Mouse (Mus musculus) 416B (cell line): ENCODE data around the gene Pced1b.
A peak's percentile ranks its signal among the peaks of the same experiment; 100 is the strongest.

ENCODE experiments used
- DNase-seq: peaks from one replicate; pipeline ENCODE4 v3.0.0; 2011; ENCODE audit warnings: low read depth

Gene Pced1b

DNA sequence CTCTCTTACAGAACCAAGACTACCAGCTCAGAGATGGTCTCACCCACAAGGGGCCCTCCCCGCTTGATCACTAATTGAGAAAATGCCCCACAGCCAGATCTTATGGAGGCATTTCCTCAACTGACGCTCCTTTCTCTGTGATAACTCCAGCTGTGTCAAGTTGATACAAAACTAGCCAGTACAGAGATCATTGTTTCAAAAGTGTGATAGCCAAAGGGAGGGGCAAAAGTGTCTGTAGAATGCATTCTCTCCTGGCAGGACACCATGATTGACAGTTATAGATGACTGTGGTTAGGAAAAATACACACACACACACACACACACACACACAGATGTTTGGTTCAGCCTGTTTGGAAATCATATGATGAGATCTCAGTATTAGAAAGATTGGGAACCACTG is 150.9 kb downstream of the Pced1b start:
- DNase-seq: no peak

GRCm38 (mm10) chr15:97400866-97401265 is 154.0 kb downstream of the Pced1b start:
- no peak for DNase-seq

DNA sequence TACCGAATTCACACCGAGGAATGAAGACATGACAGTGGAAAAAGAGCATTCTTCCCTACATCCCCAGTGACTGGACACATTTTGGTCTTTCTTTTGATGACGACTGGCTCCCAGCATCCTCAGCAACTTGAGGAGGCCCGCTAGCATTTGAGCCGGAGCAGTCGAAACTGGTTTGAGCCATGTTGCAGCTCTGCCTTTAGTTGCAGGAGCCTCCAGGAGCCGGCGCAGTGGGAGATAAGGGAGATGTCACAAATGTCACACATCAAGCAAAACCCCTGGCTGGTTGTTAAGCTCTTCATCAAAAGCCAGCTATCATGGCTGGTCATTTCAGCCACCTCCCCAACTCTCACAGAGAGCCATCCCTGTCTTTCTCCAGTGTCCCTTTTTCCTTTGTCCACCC is 157.6 kb downstream of the Pced1b start:
- no peak for DNase-seq

DNA sequence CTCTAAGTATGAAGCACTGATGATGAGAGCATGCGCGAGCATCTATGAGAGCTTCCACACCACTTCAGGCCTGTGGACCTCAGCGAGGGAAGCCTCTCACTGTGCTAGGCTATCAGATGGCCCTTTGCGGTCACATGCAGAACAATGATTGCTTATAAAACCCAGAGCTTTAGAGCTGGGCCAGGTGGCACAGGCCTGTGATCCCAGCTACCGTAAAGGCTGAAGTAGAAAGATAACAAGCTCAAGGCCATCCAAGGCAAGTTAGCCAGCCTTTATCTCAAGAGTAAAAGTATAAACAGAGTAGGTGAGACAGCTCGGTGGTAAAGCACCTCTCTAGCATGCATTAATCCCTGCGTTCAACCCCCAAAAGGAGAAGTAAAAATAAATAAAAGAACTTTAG is 158.1 kb downstream of the Pced1b start:
- DNase-seq: no peak

DNA sequence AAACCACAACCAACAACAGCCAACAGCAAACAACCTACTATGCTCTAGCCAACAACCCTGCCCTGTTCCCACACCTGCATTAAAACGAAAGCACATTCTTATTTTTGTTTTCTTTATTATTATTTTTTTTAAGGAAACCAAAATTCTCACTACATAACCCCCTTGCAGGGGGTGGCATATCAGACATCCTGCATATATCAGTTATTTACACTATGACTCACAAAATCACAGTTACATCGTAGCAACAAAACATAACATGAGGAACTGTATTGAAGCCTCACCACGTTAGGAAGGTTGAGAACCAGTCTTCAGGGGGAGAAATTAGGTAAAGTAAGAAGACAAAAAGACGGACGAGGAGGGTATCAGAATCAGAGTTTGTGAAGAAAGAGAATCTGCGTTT is 159.2 kb downstream of the Pced1b start:
- no peak for DNase-seq

DNA sequence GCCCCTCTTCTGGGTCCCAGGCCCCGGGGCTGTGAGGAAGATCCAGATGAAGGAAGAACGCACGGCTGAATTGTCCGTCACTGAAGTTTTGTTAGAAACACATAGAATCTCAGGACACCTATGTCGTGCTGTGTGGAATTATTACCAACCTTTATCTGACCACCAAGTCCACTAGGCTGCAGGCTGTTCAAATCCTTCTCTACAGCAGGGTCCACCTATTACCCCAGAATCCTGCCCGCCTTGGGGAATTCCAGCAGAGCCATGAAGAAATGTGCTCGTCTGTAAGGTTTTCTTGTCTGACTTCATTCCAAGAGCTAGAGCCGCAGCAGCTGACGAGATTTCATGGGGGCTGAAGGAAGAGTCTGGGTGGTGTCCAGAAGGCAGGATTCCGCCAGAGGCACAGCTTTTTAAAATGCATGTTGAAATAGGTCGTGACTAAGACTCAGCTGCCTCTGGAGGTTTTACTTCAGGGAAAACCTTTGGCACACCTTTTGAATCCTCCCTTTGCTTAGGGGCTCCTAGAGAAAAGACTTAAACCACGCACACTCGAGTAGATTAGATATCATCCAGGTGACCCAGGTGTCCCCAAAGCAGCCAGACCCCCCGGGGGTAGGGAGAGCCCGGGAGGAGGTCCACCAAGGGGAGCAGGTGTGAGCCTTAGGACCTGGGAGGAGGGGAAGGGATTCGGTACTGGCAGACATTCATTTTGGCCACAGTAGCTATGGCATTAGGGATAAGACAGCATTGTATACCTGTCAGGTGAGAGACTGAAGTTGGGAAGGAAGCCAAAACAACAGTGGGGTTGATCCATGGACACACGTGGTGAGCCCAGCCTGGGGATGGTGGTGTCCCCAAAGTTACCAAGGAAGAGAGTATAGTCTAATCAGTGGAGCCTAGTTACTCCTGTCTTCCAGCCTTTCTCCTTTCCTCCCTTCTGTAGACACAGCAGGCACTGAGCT is 160.9 kb downstream of the Pced1b start:
- no peak for DNase-seq

- peak; percentile 28 for DNase-seq
Observed at GRCm38 (mm10) chr15:97411136-97411535, 164.2 kb downstream of the Pced1b start.

GRCm38 (mm10) chr15:97411671-97412070 is 164.8 kb downstream of the Pced1b start:
- DNase-seq: no peak

GRCm38 (mm10) chr15:97412308-97412707 is 165.4 kb downstream of the Pced1b start:
- DNase-seq: no peak

DNA sequence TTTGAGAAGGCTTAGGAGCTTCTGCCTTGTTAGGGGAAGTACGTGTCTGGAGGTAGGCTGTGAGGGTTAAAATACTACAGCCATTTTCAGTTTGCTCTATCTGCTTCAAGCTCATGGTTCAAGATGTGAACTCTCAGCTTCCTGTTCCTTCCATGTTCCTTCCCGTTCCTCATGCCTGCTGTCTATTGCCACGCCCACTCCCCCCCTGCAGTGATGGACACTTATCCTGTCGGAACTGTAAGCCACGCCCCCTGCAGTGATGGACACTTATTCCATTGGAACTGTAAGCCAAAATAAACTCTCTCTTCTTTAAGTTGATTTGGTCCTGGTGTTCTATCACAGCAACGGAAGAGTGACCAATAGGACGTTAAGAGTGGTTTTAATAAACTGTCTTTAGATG is 166.0 kb downstream of the Pced1b start:
- no peak for DNase-seq

- peak; percentile 21 for DNase-seq
Observed at GRCm38 (mm10) chr15:97414718-97415413, 168.0 kb downstream of the Pced1b start.

DNA sequence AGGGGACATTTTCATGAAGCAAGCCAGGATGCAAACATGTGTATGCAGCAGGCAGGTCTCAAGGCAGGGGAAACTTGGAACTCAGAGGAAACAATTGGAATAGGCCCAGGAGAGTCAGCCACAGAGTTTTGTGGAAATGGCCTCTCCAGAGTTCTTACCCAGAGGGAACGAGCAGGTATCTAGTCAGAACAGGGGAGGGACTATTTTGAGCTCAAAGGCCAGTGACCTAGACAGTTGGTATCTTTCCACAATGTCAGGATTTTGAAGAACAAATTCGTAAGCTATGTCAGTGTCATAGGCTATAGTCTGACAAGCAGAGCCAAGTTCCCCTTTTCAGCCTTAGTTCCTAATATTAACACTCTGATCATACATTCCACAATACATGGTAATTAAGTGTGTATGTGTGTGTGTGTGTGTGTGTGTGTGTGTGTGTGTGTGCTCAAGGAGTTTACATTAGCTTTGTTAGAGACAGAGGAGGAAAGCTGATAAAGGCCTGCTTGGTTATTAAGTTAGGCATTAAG is 168.6 kb downstream of the Pced1b start:
- DNase-seq: peak; percentile 27

- DNase-seq: peak; percentile 72
Observed at GRCm38 (mm10) chr15:97420292-97420691, 173.4 kb downstream of the Pced1b start.

GRCm38 (mm10) chr15:97421533-97421932 is 174.6 kb downstream of the Pced1b start:
- no peak for DNase-seq

DNA sequence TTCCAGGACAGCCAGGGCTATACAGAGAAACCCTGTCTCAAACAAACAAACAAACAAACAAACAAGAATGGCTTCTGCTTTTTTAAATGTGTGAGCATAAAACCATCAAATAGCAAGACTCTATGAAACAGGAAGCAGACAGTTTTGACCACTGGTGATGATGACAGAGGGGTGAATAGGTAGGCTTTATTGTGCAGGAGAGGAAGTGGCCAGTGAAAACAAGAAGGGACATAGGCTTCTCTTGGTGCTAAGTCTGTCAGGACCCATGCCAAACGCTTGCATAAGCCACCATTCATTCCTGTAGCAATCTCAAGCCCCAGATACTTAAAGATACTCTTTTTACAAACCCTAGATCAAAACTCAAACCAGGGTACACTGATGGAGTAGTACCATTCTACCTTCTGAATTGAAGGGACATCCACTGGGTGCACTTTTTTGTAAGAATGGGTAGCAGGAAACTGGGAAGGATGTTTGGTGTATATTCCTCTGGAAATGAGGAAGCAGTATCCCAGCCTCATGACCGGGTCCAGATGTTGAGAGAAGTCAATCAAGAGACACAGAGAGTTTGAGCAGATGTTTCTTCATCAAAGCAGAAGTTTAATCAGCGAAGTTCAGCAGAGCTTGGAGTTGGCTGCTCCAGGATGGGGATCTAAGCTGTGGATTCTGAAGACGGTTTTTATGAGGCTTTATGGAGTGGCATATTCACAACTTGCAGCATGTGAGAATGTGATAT is 175.5 kb downstream of the Pced1b start:
- DNase-seq: peak; percentile 73

- DNase-seq: peak; percentile 43
Observed at GRCm38 (mm10) chr15:97424375-97424774, 177.5 kb downstream of the Pced1b start.

- no peak for DNase-seq
Observed at GRCm38 (mm10) chr15:97424961-97425360, 178.1 kb downstream of the Pced1b start.

DNA sequence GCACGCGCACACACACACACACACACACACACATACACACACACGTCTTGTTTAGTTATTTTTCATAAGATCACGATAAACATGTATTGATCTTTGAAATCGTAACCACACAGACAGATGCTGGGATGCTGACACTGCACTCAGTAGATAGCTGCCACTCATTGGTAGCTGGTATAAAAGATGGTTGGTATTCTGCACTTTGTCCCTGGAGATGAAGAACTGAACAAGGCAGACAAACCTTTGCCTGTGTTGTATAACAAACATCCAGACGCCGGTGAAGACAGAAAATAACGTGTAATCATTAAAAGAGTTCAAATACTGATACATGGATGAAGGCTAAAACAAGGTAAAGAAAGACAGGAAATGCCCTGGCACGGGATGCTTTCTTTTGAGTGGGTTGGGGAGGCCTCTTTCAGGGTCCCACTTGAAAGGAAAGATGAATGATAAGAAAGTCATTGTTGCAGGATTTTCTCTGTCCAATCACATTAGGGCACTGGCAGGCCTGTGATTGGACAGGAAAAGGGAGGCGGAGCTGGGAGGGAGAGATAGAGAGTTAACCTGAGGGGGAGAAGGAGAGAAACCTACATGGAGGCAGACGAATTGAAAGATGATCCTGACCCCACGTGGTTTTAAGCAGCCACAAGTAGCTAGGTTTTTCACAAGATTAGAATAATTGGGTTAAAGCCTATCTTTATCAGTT is 182.4 kb downstream of the Pced1b start:
- no peak for DNase-seq

DNA sequence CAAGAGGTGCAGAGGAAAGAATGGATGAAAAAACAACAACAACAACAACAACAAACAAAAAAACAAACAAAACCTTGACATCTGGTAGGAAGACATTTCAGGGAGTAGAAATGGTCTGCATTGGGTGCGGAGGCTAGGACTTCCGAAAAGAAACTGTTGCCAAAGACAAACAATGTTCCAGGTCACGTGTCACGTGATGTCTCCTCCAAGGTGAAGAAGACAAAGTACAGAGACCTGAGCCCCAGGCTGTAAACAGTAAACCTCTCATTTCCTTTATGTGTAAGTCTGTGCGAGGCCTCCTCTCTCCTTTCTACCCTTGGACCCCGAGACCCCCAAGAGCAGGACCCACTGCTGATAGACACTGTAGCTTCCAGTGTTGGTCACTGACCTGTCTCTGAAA is 184.6 kb downstream of the Pced1b start:
- DNase-seq: no peak

DNA sequence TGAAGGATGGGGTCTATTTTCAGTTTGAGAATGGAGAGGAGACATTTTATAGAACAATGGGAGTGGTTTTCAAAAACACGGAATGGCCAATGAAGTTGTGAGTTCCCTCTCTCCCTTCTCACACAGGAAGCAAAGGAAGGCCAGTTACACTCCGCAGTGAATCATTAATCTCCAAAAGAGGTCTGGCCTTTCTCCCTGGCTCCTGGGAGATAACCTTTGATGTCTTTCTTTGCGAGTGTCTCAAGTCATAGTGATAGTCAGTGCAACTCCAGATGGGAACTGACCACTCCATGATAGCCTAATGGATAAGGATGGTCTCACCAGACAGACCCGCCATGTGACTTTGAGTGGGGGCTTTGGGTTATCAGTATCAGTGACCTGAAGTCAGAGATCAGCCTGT is 185.3 kb downstream of the Pced1b start:
- DNase-seq: no peak
